In the genomic region with DNA sequence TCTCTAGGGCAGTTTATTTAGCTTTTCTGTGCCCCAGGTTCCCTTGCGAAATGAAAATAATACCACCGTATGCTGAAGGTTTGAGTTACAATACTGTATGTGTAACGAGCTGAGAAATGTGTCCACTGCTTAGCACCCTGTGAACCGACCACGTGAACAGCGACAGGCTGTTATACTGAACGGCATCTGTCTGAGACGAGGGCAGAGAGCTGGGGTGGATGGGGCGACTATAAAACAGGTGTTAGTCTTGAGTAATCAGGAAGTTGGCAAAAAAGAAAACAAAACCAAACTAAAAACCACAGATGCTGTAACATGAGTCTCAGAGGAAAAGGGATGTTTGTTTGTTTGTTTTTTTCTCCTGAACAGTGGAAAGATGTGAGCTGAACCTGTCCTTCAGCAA, we compare ENCODE assay signal across 1 mouse cellular context.
A peak's percentile ranks its signal among the peaks of the same experiment; 100 is the strongest.
TF ChIP-seq lines count a peak whose summit lies in the region.

No protein-coding gene starts in this region.

TF ChIP-seq in CH12.LX, 34 proteins besides CTCF, POLR2A, EP300 and RAD21 (continued from another document):
- peak; percentile 73 for TF ChIP-seq MYC (IDR thresholded peaks at IDR 0.05; ENCODE audit: low read depth, low read length)
- no peak for TF ChIP-seq ZNF384 (IDR thresholded peaks at IDR 0.05; ENCODE audit: low read depth, low read length)
- TF ChIP-seq ZKSCAN1 (IDR thresholded peaks at IDR 0.05; ENCODE audit: borderline replicate concordance, low read depth, low read length): no peak
- TF ChIP-seq SMC3 (IDR thresholded peaks at IDR 0.05; ENCODE audit: low read depth, low read length): no peak
- TF ChIP-seq MXI1 (IDR thresholded peaks at IDR 0.05; ENCODE audit: low read depth, low read length): peak; percentile 72; the same call in 1 of the 2 replicates
- no peak for TF ChIP-seq NRF1 (IDR thresholded peaks at IDR 0.05; ENCODE audit: low read depth, low read length)
- TF ChIP-seq MAFK (IDR thresholded peaks at IDR 0.05; ENCODE audit: insufficient replicate concordance, low read length): no peak
- no peak for TF ChIP-seq MAZ (IDR thresholded peaks at IDR 0.05; ENCODE audit: low read depth, low read length)
- TF ChIP-seq USF2 (conservative IDR thresholded peaks at IDR 0.05; ENCODE audit: low read depth, low read length): no peak
- TF ChIP-seq ETS1 (conservative IDR thresholded peaks at IDR 0.05; ENCODE audit: low read depth, low read length): no peak
- no peak for TF ChIP-seq IRF4 (IDR thresholded peaks at IDR 0.05; ENCODE audit: low read depth, low read length)
- TF ChIP-seq NELFE (IDR thresholded peaks at IDR 0.05; ENCODE audit: low read depth, low read length): no peak
- no peak for TF ChIP-seq PAX5 (IDR thresholded peaks at IDR 0.05; ENCODE audit: low read length)
- no peak; the same call in 1 of the 2 replicates for TF ChIP-seq SIN3A (IDR thresholded peaks at IDR 0.05; ENCODE audit: low read length)
- no peak for TF ChIP-seq JUND (conservative IDR thresholded peaks at IDR 0.05; ENCODE audit: low read depth, low read length)
- TF ChIP-seq UBTF (IDR thresholded peaks at IDR 0.05; ENCODE audit: low read depth, low read length): no peak
- TF ChIP-seq E2F4 (IDR thresholded peaks at IDR 0.05; ENCODE audit: insufficient replicate concordance, low read depth, low read length): no peak
- TF ChIP-seq USF1 (IDR thresholded peaks at IDR 0.05; ENCODE audit: low read depth, low read length): peak; percentile 47
- TF ChIP-seq CHD1 (IDR thresholded peaks at IDR 0.05; ENCODE audit: low read depth, low read length): no peak
- no peak for TF ChIP-seq JUN (IDR thresholded peaks at IDR 0.05; ENCODE audit: insufficient read depth, low read depth, low read length)
- TF ChIP-seq TBP (conservative IDR thresholded peaks at IDR 0.05; ENCODE audit: low read depth, low read length): 0 out of 2 replicates have a peak, but pooled peaks have one; percentile 20
- TF ChIP-seq RCOR1 (conservative IDR thresholded peaks at IDR 0.05; ENCODE audit: low read depth, low read length): no peak
- no peak for TF ChIP-seq BHLHE40 (IDR thresholded peaks at IDR 0.05; ENCODE audit: low read depth, low read length)
- TF ChIP-seq TCF12 (IDR thresholded peaks at IDR 0.05; ENCODE audit: low read depth, low read length): peak; percentile 48
- no peak for TF ChIP-seq MEF2A (IDR thresholded peaks at IDR 0.05; ENCODE audit: borderline replicate concordance, low read depth, low read length)
- no peak for TF ChIP-seq KAT2A (IDR thresholded peaks at IDR 0.05; ENCODE audit: insufficient replicate concordance, low read length)
